Mouse (Mus musculus) limb, embryonic 15.5 days (tissue): ENCODE measurements around the gene Ap1g1. TPM values are rescaled to one million over a fixed set of nuclear protein-coding genes. Genes with fewer than 3 reads are reported as not detected.

Source experiments
- ATAC-seq: fragments of 200-750 bp; cut with Nextera tagmentation; 2 replicates; pipeline ENCODE4 v1.8.0; 2017; ENCODE audit warnings: low read depth, moderate TSS enrichment; ENCODE audit not compliant: insufficient number of reproducible peaks, low FRiP score, low TSS enrichment
- H3K27ac ChIP-seq: fragments of 300-500 bp; sonication (generic); 2 replicates; pipeline ENCODE4 v1.5.1; 2015; ENCODE audit warnings: moderate library complexity, mild to moderate bottlenecking, inconsistent platforms
- H3K27me3 ChIP-seq: fragments of 300-500 bp; sonication (generic); 2 replicates; pipeline ENCODE4 v1.6.1; 2015; ENCODE audit warnings: inconsistent platforms
- H3K36me3 ChIP-seq: fragments of 300-500 bp; sonication (generic); 2 replicates; pipeline ENCODE4 v1.6.1; 2015; ENCODE audit warnings: inconsistent platforms
- H3K4me1 ChIP-seq: fragments of 300-500 bp; sonication (generic); 2 replicates; pipeline ENCODE4 v1.6.1; 2015; ENCODE audit warnings: inconsistent platforms
- H3K4me2 ChIP-seq: fragments of 300-500 bp; sonication (generic); 2 replicates; pipeline ENCODE4 v1.6.1; 2015; ENCODE audit warnings: mild to moderate bottlenecking, inconsistent platforms
- H3K4me3 ChIP-seq: fragments of 300-500 bp; sonication (generic); 2 replicates; pipeline ENCODE4 v1.5.1; 2015; ENCODE audit warnings: mild to moderate bottlenecking, inconsistent platforms
- H3K9ac ChIP-seq: fragments of 300-500 bp; sonication (generic); 2 replicates; pipeline ENCODE4 v1.6.1; 2015; ENCODE audit warnings: inconsistent platforms
- H3K9me3 ChIP-seq: fragments of 300-500 bp; sonication (generic); 2 replicates; pipeline ENCODE4 v1.6.1; 2016; ENCODE audit warnings: inconsistent platforms
- WGBS: fragments of 180-500 bp; shearing (Covaris S2); methylation state at CpG from one replicate; pipeline ENCODE4 v1.1.7; 2015; 5-methylcytosine and 5-hydroxymethylcytosine counted together
- polyA plus RNA-seq: library from polyadenylated mRNA; unstranded; fragments of >200 nt; fragmentation: Nextera tagmentation; extraction: Ambion mirVana; gene quantifications from 2 replicates; pipeline ENCODE4 v1.2.1, GENCODE M21; 2015

Ap1g1 gene
- polyA plus RNA-seq, 1 experiment from 2014 or later, result 38.1 TPM

DNA sequence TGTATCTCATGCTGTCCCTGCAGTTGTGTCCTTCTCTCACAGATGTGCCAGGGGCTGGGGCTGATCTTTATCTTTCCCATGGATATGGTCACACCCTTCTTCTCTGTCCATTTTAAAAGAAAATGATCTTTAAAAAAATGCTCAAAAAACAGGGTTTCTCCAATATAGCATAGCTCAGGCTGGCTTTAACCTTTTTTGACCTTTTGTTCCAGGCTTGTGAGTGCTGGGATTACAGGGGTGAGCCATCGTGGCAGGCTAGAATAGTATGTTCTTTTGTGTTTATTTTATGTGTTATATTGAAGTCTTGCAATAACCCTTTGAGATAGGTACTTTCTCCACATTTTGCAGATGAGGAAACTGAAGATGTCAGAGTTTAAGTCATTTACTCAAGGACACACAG is 16.8 kb downstream of the Ap1g1 start:
- Histone ChIP-seq H3K9ac (no peak overlapping the region), H3K4me2 (no peak overlapping the region), H3K4me3 (no peak overlapping the region), H3K27me3 (no peaks in the 10 kb centered on the region), H3K9me3 (no peaks in the 10 kb centered on the region), H3K4me1 (no peaks in the 10 kb centered on the region), H3K27ac (no peak overlapping the region), H3K36me3 (peaks cover 2% of the 10 kb centered on the region; the same call in 1 of the 2 replicates)
- 69% methylated on average over 1 of the region's 1 CpGs for WGBS
- no peak for ATAC-seq

DNA sequence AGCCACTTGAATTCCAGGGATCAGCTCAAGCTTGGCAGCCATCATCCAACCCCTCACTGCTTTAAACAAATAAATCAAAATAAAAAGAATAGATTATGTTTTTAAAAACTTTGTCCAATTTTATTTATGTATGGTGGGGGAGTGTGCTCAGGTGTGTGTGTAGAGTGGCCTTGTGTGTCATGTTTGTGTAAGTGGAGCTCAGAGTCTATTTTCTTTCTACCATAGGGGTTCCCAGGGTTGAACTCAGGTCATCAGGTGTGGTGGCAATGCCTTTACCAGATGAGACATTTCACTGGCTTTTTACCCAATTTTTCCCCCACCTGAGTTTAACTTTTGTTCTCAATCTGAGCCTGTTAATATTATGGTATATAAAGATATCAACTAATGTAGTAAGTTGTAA is 20.4 kb downstream of the Ap1g1 start:
- no peak for ATAC-seq
- Histone ChIP-seq H3K4me2 (no peak overlapping the region), H3K4me1 (no peaks in the 10 kb centered on the region), H3K4me3 (no peak overlapping the region), H3K27ac (no peak overlapping the region), H3K27me3 (no peaks in the 10 kb centered on the region), H3K9ac (no peak overlapping the region), H3K36me3 (peaks cover 4% of the 10 kb centered on the region; the same call in 1 of the 2 replicates), H3K9me3 (no peaks in the 10 kb centered on the region)

DNA sequence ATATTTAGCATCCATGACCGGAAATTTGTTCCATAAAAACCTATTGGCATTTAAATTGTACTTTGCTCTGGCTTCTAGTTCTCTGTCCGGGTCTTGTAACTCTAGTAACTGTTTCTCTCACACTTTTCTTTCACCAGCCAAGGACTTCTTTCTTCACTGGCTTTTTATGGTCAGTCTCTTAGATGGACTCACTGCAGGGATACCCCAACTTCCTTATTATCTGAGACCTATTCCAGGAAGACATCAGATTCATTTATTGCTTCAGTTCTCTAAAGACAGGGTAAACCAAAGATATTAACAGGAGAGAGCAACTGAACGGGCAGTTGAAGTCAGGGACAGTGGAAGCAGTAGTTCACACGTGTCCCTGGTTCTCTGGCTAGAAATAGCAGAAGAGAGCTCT is 20.9 kb downstream of the Ap1g1 start:
- H3K36me3 ChIP-seq, result peaks cover 4% of the 10 kb centered on the region; the same call in 1 of the 2 replicates
- no peaks in the 10 kb centered on the region for H3K27me3 ChIP-seq
- no peaks in the 10 kb centered on the region for H3K4me1 ChIP-seq
- no peak overlapping the region for H3K9ac ChIP-seq
- H3K4me3 ChIP-seq, result no peak overlapping the region
- no peak overlapping the region for H3K4me2 ChIP-seq
- H3K9me3 ChIP-seq, result no peaks in the 10 kb centered on the region
- WGBS, result 43% methylated on average over 4 of the region's 4 CpGs
- no peak for ATAC-seq
- H3K27ac ChIP-seq, result no peak overlapping the region

DNA sequence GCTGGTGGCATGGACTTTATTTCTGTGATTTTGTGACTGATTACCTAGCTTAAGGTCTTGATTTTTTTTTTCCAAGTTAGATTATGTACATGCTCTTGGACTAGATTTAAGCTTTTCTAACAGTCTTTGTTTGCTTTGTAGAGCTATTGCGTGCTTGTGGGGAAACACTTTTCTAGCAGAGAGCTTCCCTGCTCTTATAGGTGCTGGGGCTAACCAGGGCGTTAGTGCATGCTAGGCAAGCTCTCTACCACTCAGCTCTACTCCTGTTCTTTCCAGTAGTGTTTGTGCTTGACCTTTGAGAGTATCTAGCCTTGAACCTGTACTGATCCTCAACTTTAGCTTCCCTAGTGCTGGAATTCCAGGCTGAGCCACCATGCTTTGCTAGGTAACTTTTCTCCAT is 22.0 kb downstream of the Ap1g1 start:
- no peak overlapping the region for H3K27ac ChIP-seq
- ATAC-seq, result no peak
- H3K4me1 ChIP-seq, result no peaks in the 10 kb centered on the region

DNA sequence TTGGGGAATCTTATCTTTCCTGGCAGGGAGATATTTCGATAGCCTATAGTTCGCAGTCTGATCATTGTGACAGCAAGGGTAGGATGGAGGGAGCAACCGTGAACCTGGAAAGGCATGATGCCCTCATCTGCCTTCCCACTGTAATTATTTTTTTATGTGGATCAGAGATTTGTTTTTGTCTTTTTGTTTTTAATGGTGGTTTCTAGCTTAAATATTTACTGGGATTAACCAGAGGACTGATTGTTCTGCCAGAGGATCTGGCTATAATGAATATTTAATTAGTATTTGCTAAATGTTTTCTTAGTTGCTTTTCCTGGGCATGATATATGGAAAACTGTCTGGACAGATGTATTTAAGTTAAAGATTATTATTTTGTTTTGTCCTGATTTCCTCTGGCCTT is 24.9 kb downstream of the Ap1g1 start:
- no peaks in the 10 kb centered on the region for H3K4me1 ChIP-seq
- H3K4me3 ChIP-seq, result no peak overlapping the region
- H3K9me3 ChIP-seq, result no peaks in the 10 kb centered on the region
- WGBS, result 93% methylated on average over 3 of the region's 3 CpGs
- H3K4me2 ChIP-seq, result no peak overlapping the region
- no peak overlapping the region for H3K9ac ChIP-seq
- no peaks in the 10 kb centered on the region for H3K27me3 ChIP-seq
- H3K36me3 ChIP-seq, result peaks cover 4% of the 10 kb centered on the region; the same call in 1 of the 2 replicates
- ATAC-seq, result no peak
- no peak overlapping the region for H3K27ac ChIP-seq

More for the DNA sequence above, 22.0 kb downstream of the Ap1g1 start:
- Histone ChIP-seq H3K9me3 (no peaks in the 10 kb centered on the region), H3K36me3 (peaks cover 4% of the 10 kb centered on the region; the same call in 1 of the 2 replicates), H3K27me3 (no peaks in the 10 kb centered on the region), H3K4me3 (no peak overlapping the region), H3K4me2 (no peak overlapping the region), H3K9ac (no peak overlapping the region)
- WGBS, result 82% methylated on average over 2 of the region's 2 CpGs

DNA sequence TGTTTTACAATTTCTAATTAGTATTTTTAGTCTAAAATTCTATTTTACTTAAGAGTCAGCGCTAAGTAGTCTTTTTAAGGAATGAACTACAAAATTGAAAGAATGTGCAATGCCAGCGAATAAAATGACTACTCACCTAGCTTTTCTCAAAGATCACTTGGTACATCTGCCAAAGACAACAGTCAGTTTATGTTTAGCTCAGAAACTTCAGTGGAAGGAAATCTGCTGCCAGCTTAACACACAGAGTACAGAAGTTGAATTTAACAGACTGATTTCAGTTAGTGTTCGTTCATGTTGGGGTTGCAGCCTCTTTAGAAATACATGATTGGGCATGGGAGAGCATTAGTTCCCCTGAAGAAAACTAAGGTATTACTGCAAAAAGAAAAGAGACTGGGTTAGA is 25.4 kb downstream of the Ap1g1 start:
- no peaks in the 10 kb centered on the region for H3K9me3 ChIP-seq
- 86% methylated on average over 3 of the region's 3 CpGs for WGBS
- no peaks in the 10 kb centered on the region for H3K4me1 ChIP-seq
- no peaks in the 10 kb centered on the region for H3K27me3 ChIP-seq
- no peak for ATAC-seq
- no peak overlapping the region for H3K4me3 ChIP-seq
- H3K27ac ChIP-seq, result no peak overlapping the region
- no peak overlapping the region for H3K4me2 ChIP-seq
- no peak overlapping the region for H3K9ac ChIP-seq
- peaks cover 4% of the 10 kb centered on the region; the same call in 1 of the 2 replicates for H3K36me3 ChIP-seq

DNA sequence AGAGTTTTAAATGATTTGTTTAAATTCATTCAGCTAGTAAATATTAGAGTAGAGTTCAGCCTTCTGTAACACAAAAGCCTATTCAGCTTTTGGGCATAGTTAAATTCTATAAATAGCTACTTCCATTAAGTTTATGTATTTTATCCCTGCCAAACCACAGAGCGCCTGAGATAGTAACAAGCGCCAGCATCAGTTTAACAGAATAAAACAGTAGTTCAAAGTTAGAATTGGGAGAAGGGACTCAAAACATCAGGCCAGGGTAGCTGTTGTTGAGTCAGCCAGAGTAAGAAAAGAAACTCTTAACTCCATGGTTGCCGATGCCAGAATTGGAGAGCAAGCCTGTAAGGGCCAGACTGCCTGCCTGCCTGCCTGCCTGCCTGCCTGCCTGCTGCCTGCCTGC is 28.2 kb downstream of the Ap1g1 start:
- peaks cover 5% of the 10 kb centered on the region; the same call in 1 of the 2 replicates for H3K4me1 ChIP-seq
- H3K4me2 ChIP-seq, result no peak overlapping the region
- no peaks in the 10 kb centered on the region for H3K9me3 ChIP-seq
- no peak overlapping the region for H3K9ac ChIP-seq
- no peaks in the 10 kb centered on the region for H3K27me3 ChIP-seq
- H3K4me3 ChIP-seq, result no peak overlapping the region
- ATAC-seq, result 0 out of 2 replicates have a peak, but pooled peaks have one; percentile 14
- 32% methylated on average over 3 of the region's 3 CpGs for WGBS
- peak overlapping the region; percentile 50; the same call in 1 of the 2 replicates for H3K27ac ChIP-seq
- H3K36me3 ChIP-seq, result peaks cover 4% of the 10 kb centered on the region; the same call in 1 of the 2 replicates

DNA sequence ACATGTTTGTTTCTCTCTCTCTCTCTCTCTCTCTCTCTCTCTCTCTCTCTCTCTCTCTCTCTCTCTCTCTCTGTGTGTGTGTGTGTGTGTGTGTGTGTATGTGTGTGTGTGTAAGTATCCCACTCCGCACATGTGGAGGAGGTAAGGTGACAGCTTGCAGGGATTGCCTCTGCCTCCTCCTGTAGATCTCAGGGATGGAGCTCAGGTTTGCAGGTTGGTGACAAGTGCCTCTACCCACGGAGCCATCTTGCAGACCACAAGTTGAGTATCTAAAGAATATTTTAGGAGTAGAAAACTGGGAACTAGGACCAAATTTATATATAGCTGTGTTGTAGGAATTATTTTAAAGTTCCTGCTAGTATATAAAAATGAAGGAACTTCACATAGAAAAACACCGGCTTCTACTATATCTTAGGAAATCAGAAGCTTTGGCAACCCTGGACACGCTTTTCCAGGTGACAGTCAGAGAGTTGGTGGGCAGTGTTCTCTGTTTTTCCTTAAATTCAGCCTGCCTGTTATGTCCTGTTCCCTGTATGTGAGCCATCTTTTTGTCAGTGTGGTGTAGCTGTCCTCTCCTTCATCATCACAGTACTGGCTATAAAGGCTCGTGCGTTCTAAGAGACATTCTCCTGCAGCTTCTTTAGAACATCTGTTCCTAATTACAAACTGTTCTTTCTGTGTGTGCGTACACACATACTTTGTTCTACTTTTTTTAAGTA is 29.2 kb downstream of the Ap1g1 start:
- ATAC-seq, result no peak
- 55% methylated on average over 7 of the region's 7 CpGs for WGBS

DNA sequence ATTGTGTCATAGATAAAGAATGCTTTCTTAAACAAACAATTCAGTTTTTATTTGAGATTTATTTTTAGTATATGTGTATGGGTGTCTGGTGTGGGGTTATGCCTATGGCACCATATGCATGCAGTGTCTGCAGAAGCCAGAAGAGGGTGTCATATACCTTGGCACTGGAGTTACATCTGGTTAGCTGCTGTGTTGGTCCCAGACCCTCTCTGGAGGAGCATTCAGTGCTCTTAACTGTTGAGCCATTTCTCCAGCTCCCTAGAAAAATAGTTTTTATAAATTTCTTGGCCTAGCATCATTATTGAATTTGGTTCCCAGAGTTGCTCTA is 29.7 kb downstream of the Ap1g1 start:
- Histone ChIP-seq H3K27ac (no peak overlapping the region), H3K4me1 (peaks cover 7% of the 10 kb centered on the region; the same call in 1 of the 2 replicates), H3K4me2 (no peak overlapping the region), H3K4me3 (no peak overlapping the region), H3K36me3 (no peaks in the 10 kb centered on the region; the same call in 1 of the 2 replicates), H3K9me3 (no peaks in the 10 kb centered on the region), H3K27me3 (no peaks in the 10 kb centered on the region), H3K9ac (no peak overlapping the region)
- ATAC-seq, result no peak

More for the DNA sequence above, 29.2 kb downstream of the Ap1g1 start:
- Histone ChIP-seq H3K4me2 (no peak overlapping the region), H3K9ac (no peak overlapping the region), H3K36me3 (peaks cover 4% of the 10 kb centered on the region; the same call in 1 of the 2 replicates), H3K4me3 (no peak overlapping the region), H3K9me3 (no peaks in the 10 kb centered on the region), H3K27ac (no peak overlapping the region), H3K4me1 (peaks cover 7% of the 10 kb centered on the region; the same call in 1 of the 2 replicates), H3K27me3 (no peaks in the 10 kb centered on the region)

DNA sequence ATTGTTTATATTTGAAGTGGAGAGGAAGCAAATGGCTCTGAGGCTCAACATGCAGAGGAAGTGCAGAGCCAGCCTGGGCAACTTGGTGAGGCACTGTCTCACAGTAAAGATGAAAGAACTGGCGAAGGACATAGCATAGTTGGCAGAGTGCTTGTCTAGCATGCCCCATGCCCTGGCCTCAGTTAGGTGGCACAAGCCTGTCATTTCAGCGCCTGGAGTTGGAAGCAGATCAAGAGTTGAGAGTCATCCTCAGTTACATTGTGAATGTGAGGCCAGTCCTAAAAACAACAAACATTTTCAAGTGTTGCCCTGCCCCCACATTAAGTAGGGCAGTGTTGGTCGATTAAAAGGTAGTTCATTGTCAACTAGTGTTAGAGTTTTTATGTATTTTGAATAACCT is 32.1 kb downstream of the Ap1g1 start:
- WGBS, result 79% methylated on average over 3 of the region's 3 CpGs
- Histone ChIP-seq H3K4me3 (no peak overlapping the region), H3K9me3 (no peaks in the 10 kb centered on the region), H3K4me2 (no peak overlapping the region), H3K27me3 (no peaks in the 10 kb centered on the region), H3K36me3 (no peaks in the 10 kb centered on the region), H3K27ac (no peak overlapping the region), H3K9ac (no peak overlapping the region), H3K4me1 (peaks cover 7% of the 10 kb centered on the region; the same call in 1 of the 2 replicates)
- no peak for ATAC-seq

DNA sequence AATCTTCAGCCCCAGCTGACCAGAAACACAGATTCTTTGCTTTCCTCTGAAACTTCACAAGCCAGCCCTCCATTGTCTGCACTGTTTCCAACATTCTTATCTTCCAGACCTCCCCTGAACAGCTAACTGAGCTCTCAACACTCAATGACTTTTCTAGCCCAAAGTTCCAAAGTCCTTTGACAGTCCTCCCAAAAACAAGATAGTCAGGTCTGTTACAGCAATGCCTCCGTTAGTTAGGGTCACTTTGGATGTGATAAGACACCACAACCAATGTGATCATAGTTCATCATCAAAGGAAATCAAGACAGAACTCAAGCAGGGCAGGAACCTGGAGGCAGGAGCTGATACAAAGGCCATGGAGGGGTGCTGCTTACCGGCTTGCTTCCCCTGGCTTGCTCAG is 36.9 kb downstream of the Ap1g1 start:
- WGBS, result 97% methylated on average over 2 of the region's 2 CpGs

DNA sequence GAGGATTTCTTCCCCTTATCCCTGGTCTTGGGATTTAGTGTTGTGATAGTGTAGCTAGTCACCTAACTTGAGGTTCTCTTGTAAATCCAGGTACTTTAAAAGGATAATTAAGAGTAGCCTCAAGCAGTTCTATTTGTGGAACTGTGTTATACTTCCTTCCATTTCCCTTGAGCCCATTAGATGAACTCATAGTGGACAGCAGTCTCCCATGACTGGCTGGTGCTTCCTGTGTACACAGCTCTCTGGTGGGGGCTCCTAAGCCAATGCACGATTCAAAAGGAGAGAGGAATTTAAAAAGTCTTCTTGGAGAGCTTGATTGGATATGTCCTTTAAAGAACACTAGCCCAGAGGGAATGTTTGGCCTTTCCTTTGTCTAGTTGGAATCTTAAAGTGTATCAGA is 39.6 kb downstream of the Ap1g1 start:
- Histone ChIP-seq H3K4me3 (no peak overlapping the region), H3K9me3 (no peaks in the 10 kb centered on the region), H3K27me3 (no peaks in the 10 kb centered on the region), H3K4me1 (peaks cover 8% of the 10 kb centered on the region), H3K27ac (0 out of 2 replicates have a peak overlapping the region, but pooled peaks have one; percentile 13), H3K9ac (no peak overlapping the region), H3K4me2 (no peak overlapping the region), H3K36me3 (no peaks in the 10 kb centered on the region)
- 26% methylated on average over 1 of the region's 1 CpGs for WGBS
- no peak for ATAC-seq

More for the DNA sequence above, 36.9 kb downstream of the Ap1g1 start:
- H3K9me3 ChIP-seq, result no peaks in the 10 kb centered on the region
- H3K4me1 ChIP-seq, result peaks cover 14% of the 10 kb centered on the region
- no peak overlapping the region for H3K27ac ChIP-seq
- no peaks in the 10 kb centered on the region for H3K36me3 ChIP-seq
- no peak overlapping the region for H3K4me3 ChIP-seq
- no peak for ATAC-seq
- H3K27me3 ChIP-seq, result no peaks in the 10 kb centered on the region
- no peak overlapping the region for H3K4me2 ChIP-seq
- no peak overlapping the region for H3K9ac ChIP-seq
